Comparison of ENCODE assay signal across 9 mouse cellular contexts in genomic region chr10:87057500-87058250, GRCm38 (mm10). TPM values are rescaled to one million over a fixed set of nuclear protein-coding genes. Genes with fewer than 3 reads are reported as not detected.
DNase-seq lines count a peak whose midpoint lies in the region; ATAC-seq and TF ChIP-seq lines count a peak whose summit lies in the region.
"Had no signal": no experiment of that assay in that cellular context is flagged by ENCODE, and none has a peak within 500 bp of the region (broad histone marks: within the 10 kb centered on the region; RNA-seq: fewer than 3 reads in every experiment).

TSS of gene 1700113H08Rik (plus strand) at chr10:87058045.

- H3K4me3 ChIP-seq in kidney, postnatal 0 days (replicated peaks; ENCODE audit: low read depth, low read length) = peak within 1 kb of the TSS; percentile 34
- peak within 1 kb of the TSS; percentile 42 for H3K4me3 ChIP-seq in forebrain, embryonic 13.5 days
- peak within 1 kb of the TSS; percentile 41 for H3K4me3 ChIP-seq in midbrain, embryonic 13.5 days (replicated peaks)

- H3K9ac ChIP-seq in kidney, postnatal 0 days (ENCODE audit: low read depth, low read length) = 0 out of 2 replicates have a peak within 1 kb of the TSS, but pooled peaks have one; percentile 3
- H3K9ac ChIP-seq in forebrain, embryonic 13.5 days = peak within 1 kb of the TSS; percentile 55
- peak within 1 kb of the TSS; percentile 62 for H3K9ac ChIP-seq in midbrain, embryonic 13.5 days (replicated peaks)

- H3K4me2 ChIP-seq in kidney, postnatal 0 days (ENCODE audit: low read length) = peak within 1 kb of the TSS; percentile 71
- H3K4me2 ChIP-seq in forebrain, embryonic 13.5 days = peak within 1 kb of the TSS; percentile 67
- H3K4me2 ChIP-seq in midbrain, embryonic 13.5 days (replicated peaks) = peak within 1 kb of the TSS; percentile 64

- ATAC-seq in kidney, postnatal 0 days (replicated peaks; ENCODE audit: low FRiP score, low read depth) = peak; percentile 25; the same call in 1 of the 2 replicates
- ATAC-seq in forebrain, embryonic 13.5 days = no peak
- ATAC-seq in midbrain, embryonic 13.5 days = no peak; the same call in 1 of the 2 replicates

- H3K4me1 ChIP-seq in kidney, postnatal 0 days (replicated peaks; ENCODE audit: insufficient read depth, low read length) = no peaks in the 10 kb centered on the region
- peaks cover 26% of the 10 kb centered on the region for H3K4me1 ChIP-seq in forebrain, embryonic 13.5 days
- peaks cover 28% of the 10 kb centered on the region for H3K4me1 ChIP-seq in midbrain, embryonic 13.5 days (replicated peaks)

- TF ChIP-seq CTCF in kidney, postnatal 0 days (IDR thresholded peaks at IDR 0.05; ENCODE audit: low read depth) = peak; percentile 60

- no peaks in the 10 kb centered on the region for H3K27me3 ChIP-seq in kidney, postnatal 0 days (ENCODE audit: insufficient read depth, low read length)
- H3K27me3 ChIP-seq in forebrain, embryonic 13.5 days = 0 out of 2 replicates have a peak, but pooled peaks cover 5% of the 10 kb centered on the region
- 0 out of 2 replicates have a peak, but pooled peaks cover 3% of the 10 kb centered on the region for H3K27me3 ChIP-seq in midbrain, embryonic 13.5 days

- peak; percentile 60 for DNase-seq in kidney, postnatal 0 days (ENCODE audit: low spot score)
- DNase-seq in kidney, postnatal 25 days = no peak
- DNase-seq in adrenal gland, postnatal 25 days = peak; percentile 28
- DNase-seq in layer of hippocampus, postnatal 10 days (ENCODE audit: low spot score in 2 of 2) = peak; percentile 22 to 43
- DNase-seq in T-cell, adult 2 months (ENCODE audit: low spot score) = no peak
- DNase-seq in kidney, adult 18-20 months = no peak

- H3K27ac ChIP-seq in kidney, postnatal 0 days = no peak within 1 kb of the TSS
- peak within 1 kb of the TSS; percentile 90 for H3K27ac ChIP-seq in forebrain, embryonic 13.5 days
- peak within 1 kb of the TSS; percentile 89 for H3K27ac ChIP-seq in midbrain, embryonic 13.5 days

- H3K36me3 ChIP-seq in kidney, postnatal 0 days (ENCODE audit: insufficient read depth, low read length) = no peaks in the 10 kb centered on the region
- no peaks in the 10 kb centered on the region for H3K36me3 ChIP-seq in forebrain, embryonic 13.5 days (ENCODE audit: poor library complexity, severe bottlenecking)
- no peaks in the 10 kb centered on the region for H3K36me3 ChIP-seq in midbrain, embryonic 13.5 days

- no peaks in the 10 kb centered on the region for H3K9me3 ChIP-seq in kidney, postnatal 0 days (replicated peaks; ENCODE audit: low read length)
- no peaks in the 10 kb centered on the region for H3K9me3 ChIP-seq in forebrain, embryonic 13.5 days (replicated peaks)
- no peaks in the 10 kb centered on the region for H3K9me3 ChIP-seq in midbrain, embryonic 13.5 days

- WGBS in kidney, postnatal 0 days = 9% methylated on average over 15 of the region's 15 CpGs
- 2% methylated on average over 15 of the region's 15 CpGs for whole genome bisulfite sequencing in forebrain, embryonic 13.5 days
- 1% methylated on average over 15 of the region's 15 CpGs for WGBS in midbrain, embryonic 13.5 days

RNA-seq across cellular contexts. Expression of gene 1700113H08Rik, which starts in this region (rescaled TPM):
- polyA plus RNA-seq in kidney, postnatal 0 days (2015; fragmentation: Nextera tagmentation; extraction: Ambion mirVana) = not detected in 2 replicates
- not detected in 2 replicates for total RNA-seq in adrenal gland, postnatal 25 days (2021)
- polyA plus RNA-seq in forebrain, embryonic 13.5 days (2015; fragmentation: Nextera tagmentation; extraction: Ambion mirVana) = 0.19 and 0.28 TPM in 2 replicates
- not detected for total RNA-seq in layer of hippocampus, postnatal 10 days (2021)
- polyA plus RNA-seq in midbrain, embryonic 13.5 days (2015; fragmentation: Nextera tagmentation; extraction: Ambion mirVana) = 0.28 and 0.62 TPM in 2 replicates
- total RNA-seq: left cerebral cortex, adult 8-10 months had no signal

Comparison
In these comparisons a context has a peak if more than half of its experiments do, and no peak if none do; other contexts are left out.
1. Peak in DNase-seq, ATAC-seq, H3K4me3 ChIP-seq, H3K9ac ChIP-seq and H3K4me2 ChIP-seq in kidney, postnatal 0 days; RNA of the gene not detected or under 1 TPM.
2. Peak in DNase-seq in adrenal gland, postnatal 25 days; RNA of the gene not detected or under 1 TPM.
3. Peak in DNase-seq in layer of hippocampus, postnatal 10 days; RNA of the gene not detected or under 1 TPM.
4. H3K9ac ChIP-seq: peak in every context shown above with its lines; median percentile 62 in midbrain, embryonic 13.5 days; 55 in forebrain, embryonic 13.5 days; 3 in kidney, postnatal 0 days.